Mouse (Mus musculus) embryo, embryonic 11.5 days (tissue): ENCODE data around the gene Scel.

ENCODE experiments used
- DNase-seq: peaks from one replicate; pipeline ENCODE4 v3.0.0-alpha.2; 2012; ENCODE audit warnings: low read depth, low spot score

Scel gene

GRCm38 (mm10) chr14:103509544-103509943 is 3.6 kb upstream of the Scel start:
- no peak for DNase-seq

GRCm38 (mm10) chr14:103513473-103513811 is 300 bp downstream of the Scel start:
- no peak for DNase-seq

- DNase-seq = no peak
Observed at GRCm38 (mm10) chr14:103515419-103515818, 2.3 kb downstream of the Scel start.

- DNase-seq = no peak
Observed at GRCm38 (mm10) chr14:103526286-103526685, 13.1 kb downstream of the Scel start.

- DNase-seq = no peak
Observed at GRCm38 (mm10) chr14:103529733-103530367, 16.7 kb downstream of the Scel start.

GRCm38 (mm10) chr14:103531722-103532341 is 18.7 kb downstream of the Scel start:
- no peak for DNase-seq

GRCm38 (mm10) chr14:103535511-103536024 is 22.4 kb downstream of the Scel start:
- no peak for DNase-seq

- peak; percentile 26 for DNase-seq
Observed at GRCm38 (mm10) chr14:103536334-103536733, 23.2 kb downstream of the Scel start.

- DNase-seq = peak; percentile 38
Observed at GRCm38 (mm10) chr14:103537355-103538056, 24.4 kb downstream of the Scel start.

- no peak for DNase-seq
Observed at GRCm38 (mm10) chr14:103539796-103540195, 26.7 kb downstream of the Scel start.

GRCm38 (mm10) chr14:103541679-103542078 is 28.5 kb downstream of the Scel start:
- no peak for DNase-seq

GRCm38 (mm10) chr14:103543304-103544079 is 30.4 kb downstream of the Scel start:
- no peak for DNase-seq

- no peak for DNase-seq
Observed at GRCm38 (mm10) chr14:103545734-103546133, 32.6 kb downstream of the Scel start.

- no peak for DNase-seq
Observed at GRCm38 (mm10) chr14:103546246-103546645, 33.1 kb downstream of the Scel start.

- no peak for DNase-seq
Observed at GRCm38 (mm10) chr14:103548220-103548619, 35.1 kb downstream of the Scel start.

GRCm38 (mm10) chr14:103550480-103550879 is 37.3 kb downstream of the Scel start:
- peak; percentile 73 for DNase-seq

- DNase-seq = no peak
Observed at GRCm38 (mm10) chr14:103550921-103551320, 37.8 kb downstream of the Scel start.

GRCm38 (mm10) chr14:103551921-103552320 is 38.8 kb downstream of the Scel start:
- no peak for DNase-seq

GRCm38 (mm10) chr14:103552379-103552778 is 39.2 kb downstream of the Scel start:
- no peak for DNase-seq

GRCm38 (mm10) chr14:103556609-103557008 is 43.5 kb downstream of the Scel start:
- DNase-seq = no peak

GRCm38 (mm10) chr14:103561383-103562096 is 48.4 kb downstream of the Scel start:
- DNase-seq = no peak
